Mouse (Mus musculus) 416B (cell line): ENCODE measurements at regions not wholly inside any gene's neighbourhood (a gene's known extent, or its start where the extent isn't known, plus 50 kb on each side); places are given as distances from the start of the nearest gene placed in this dataset.

Experiments
- DNase-seq: peaks from one replicate; pipeline ENCODE4 v3.0.0; 2011; ENCODE audit warnings: low read depth

DNA sequence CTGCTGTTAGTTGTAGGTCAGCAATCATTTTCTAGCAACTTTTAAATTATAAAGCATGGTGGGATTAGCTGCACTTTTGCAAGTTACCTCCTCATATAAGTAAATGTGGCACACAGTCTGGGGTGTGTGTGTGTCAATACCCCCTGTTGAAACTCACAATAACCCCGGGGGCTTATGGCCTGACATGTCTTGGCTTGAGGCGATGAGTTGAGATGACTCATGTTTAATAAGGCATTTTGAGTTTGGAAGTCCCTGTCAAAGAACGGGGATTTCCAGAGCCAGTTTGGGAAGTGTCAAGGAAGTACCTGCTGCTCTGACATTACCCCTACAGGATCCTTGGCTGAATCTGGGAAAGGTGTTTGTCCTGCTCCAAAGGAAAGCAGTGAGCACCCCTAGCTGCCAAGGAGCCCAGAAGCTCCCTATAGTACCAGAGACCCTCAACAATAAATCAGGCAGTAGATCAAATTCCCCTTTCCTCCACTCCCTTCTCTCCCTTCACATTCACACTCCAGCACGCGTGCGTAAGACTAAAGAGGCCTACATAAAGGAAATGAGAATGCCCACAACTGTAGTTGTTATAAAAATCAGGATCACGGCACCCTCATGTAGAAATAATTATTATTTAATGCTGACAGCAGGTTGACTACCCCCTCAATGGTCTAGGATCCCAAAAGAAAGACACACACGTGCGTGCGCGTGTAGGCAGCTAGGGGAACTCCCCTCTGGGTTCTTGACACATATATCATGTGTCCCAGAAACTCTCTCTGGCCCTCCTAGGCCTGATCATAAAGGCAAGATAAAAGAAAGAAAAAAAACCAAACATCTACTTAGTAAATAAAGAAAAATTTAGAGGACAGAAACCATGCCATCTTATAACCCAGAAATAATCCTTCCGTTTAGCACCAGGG is 216.3 kb upstream of the Cdh5 start:
- DNase-seq = no peak

DNA sequence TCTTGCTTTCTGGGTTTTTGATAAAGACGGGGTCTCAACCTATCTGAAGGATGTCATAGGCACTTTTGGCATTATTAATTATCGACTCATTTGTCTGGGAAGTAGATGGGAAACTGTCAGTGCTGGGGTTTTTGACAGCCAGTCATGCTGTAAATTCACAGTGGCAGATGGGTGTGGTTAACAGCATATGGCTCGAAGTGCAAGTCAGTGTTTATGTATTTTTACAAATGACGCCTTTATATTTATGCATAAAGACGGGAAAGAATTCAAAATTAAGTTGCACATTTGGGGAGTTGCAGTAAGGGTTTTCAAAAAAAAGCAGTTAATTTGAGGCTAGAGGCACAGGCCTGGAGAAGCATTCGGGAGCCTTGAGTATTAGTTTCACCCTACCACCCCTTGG is 206.8 kb upstream of the Cdh5 start:
- no peak for DNase-seq

GRCm38 (mm10) chr8:103895132-103895531 is 206.3 kb upstream of the Cdh5 start:
- DNase-seq = no peak

DNA sequence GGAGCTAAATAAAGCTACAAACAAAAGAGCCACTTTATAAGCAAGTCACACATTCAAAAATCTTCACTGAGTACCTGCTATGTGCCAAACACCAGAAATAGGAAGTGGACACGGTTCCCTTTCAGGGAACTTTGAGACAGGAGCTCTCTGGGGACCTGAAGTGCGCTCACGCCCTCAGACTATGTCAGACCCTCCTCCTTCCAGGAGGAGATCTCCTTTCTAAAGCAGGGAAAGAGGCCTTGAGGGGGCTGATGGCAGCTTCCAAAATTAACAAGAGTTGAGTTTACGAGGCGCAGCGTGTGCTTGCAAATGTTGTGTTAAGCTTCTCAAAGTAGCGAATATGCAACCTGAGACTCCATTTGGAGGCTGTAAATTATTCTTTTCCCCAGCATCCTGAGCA is 204.0 kb upstream of the Cdh5 start:
- no peak for DNase-seq

GRCm38 (mm10) chr8:103902516-103902915 is 198.9 kb upstream of the Cdh5 start:
- DNase-seq = no peak

DNA sequence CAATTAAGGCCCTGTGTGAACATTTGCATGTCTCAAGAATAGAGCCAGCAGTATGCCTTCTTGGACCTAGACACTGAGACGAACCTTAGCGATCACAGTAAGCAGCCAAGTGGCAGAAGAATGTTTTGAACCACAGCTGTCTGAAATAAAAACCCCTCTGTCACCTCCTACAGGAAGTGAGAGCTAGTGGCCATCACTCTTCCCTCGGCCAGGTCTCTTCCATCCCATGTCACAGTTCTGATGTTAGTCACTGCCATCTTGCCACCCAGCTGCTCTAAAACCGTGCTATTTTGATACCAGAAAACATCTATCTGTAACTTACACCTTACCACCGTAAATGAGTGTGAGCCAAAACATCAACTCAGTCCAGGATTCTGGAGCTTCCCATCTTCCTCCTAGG is 197.8 kb upstream of the Cdh5 start:
- DNase-seq = no peak

DNA sequence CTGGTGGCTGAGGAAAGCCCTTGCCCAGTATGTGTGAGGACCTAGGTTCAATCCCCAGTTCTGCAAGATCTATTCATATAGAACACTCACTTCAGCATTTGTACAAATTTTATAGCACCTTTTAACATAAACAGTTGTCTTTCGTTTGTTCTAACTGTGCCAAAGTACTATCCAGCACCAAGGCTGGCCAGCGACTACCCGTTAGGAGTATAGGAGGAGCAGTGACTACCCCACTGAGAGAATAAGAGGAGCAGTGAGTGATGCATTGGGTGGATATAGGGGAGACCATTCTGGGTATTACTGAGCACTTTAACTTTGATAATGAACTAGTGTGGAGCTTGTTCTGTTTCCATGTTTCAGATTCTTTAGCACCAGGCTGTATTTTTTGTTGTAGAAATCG is 193.8 kb upstream of the Cdh5 start:
- DNase-seq = no peak

GRCm38 (mm10) chr8:103911287-103912015 is 190.0 kb upstream of the Cdh5 start:
- no peak for DNase-seq

DNA sequence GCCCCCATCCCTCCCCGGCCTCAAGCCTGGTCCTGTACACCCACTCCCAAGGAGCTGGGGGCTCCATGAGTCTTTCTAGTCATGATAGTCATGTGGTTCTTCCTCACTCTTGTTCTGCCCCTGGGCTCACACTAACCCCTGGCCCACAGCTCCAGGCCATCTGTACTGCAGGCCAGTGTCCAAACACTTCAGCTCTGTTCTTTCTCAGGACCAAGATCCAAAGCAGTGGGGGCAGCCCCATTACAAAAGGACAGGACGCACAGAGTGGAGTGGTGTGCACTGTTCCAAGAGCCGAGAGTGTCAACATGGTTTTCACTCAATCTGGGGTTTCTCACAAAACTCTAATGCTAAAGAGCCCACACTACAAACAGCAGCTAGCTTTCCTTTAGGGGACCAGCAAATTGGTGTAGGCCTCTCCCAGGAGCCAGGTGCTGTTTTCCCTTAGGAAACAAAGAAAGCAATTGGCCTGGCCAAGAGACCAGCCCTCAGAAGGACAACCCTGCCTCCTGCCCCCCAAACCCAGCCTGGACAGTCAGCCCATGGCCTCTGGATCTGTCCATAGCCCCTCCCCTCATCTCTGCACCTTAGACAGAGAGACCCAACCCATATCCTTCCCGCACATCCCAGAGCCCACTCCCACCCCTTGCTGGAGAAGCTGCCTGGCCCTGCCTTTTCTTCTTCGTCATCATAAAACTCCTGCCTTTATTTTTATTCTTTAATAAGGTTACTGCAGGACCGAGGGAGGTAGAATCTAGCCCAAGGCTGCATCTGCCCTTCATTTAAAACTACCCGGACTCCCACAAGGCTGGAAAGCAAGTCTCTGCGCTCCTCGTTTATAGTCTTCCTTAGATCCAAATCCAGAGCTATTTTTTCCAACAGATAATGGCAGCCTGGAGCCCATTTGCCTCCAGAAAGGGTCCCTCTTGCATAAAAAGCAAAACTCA is 188.2 kb upstream of the Cdh5 start:
- no peak for DNase-seq

- no peak for DNase-seq
These were observed 187.3 kb upstream of the Cdh5 start for GRCm38 (mm10) chr8:103913927-103914640.

DNA sequence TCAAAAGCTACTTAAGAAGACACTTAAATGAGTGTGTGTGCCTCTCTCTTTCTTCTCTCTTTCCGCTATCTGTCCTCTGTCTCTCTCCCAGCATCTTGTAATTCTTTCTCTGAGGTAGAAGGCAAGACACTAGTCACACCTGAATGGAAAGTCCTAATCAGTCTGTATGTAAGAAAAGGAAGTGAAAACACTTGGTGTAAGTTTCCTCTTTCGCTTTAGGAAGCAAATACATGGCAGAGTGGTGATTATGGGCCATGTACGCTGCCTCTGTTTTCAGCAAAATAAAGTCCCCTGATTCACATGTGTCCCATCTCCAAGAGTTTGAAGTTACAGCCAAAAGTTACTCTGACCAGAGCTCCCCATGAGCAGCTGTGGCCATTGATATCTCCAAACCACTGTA is 182.1 kb upstream of the Cdh5 start:
- no peak for DNase-seq

DNA sequence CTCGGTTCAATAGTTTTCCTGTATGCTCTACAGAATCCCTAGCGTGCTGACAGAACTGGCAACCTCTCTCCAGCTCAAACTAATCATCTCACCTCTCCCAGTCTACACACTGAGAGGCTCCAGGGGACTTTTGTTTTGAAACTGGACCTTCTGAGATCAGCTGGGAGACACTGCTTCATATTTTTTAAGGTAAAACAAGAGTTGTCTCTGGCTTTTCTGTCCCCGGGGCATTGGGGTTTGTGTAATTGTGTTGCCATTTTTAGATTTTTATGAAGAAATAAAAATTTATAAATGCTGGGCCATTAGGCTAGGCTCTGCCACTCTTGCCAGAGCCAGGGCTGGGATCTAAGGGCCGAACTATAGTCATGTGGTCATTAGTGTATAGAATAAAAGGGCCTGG is 179.8 kb upstream of the Cdh5 start:
- DNase-seq = no peak

DNA sequence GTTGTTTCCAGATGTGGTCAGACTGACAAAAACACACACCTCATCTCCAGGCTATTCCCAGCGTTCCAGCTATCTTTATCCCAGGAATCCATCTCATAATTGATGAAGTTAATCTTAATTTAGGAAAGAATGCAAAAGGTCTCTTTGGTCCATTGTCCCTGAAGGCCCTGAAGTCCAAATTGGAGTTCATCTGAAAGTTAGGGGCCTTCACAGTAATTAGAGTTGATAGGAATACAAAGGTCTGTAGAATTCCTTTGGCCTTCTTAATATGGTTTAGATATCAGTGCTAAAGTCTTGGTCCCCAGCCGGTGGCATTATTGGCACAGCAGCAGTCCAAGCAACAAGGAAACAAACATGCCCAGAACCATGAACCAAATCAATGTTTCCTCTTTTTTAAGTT is 178.7 kb upstream of the Cdh5 start:
- DNase-seq = no peak

DNA sequence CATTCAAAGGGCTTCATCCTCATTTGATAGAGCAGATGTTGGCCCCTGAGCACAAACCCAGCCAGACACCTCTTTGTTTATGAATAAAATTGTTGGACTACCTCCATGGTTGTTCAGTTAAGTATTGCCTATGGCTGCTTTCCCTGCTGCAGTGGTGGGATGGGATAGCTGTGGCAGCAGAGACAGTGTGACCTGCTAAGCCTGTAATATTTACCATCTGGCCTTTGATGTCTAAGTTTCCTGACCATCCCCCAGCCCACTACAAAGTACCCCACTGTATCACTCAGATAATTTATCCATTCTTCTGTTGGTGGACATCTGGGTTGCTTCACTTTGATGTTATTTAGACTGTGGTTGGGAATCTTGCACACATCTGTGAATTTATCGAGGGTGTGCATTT is 168.7 kb upstream of the Cdh5 start:
- no peak for DNase-seq

DNA sequence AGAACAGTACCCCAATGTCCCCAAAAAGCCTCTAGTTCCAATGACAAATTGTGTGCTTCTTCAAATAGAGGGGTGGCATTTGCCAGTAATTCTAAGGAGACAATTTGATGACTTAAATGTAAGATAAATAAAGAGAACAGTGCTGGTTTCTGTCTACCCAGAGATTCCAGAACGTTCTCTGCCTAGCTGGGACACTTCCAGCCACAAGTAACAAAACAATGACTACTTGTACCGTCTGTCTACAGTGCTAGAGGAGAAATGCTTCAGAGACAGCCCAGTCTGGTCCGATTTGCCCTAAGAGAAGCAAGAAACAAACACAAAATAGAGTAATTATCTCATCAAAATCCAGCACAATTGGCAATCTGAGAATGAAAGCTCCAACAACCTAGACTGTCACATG is 164.9 kb upstream of the Cdh5 start:
- no peak for DNase-seq

DNA sequence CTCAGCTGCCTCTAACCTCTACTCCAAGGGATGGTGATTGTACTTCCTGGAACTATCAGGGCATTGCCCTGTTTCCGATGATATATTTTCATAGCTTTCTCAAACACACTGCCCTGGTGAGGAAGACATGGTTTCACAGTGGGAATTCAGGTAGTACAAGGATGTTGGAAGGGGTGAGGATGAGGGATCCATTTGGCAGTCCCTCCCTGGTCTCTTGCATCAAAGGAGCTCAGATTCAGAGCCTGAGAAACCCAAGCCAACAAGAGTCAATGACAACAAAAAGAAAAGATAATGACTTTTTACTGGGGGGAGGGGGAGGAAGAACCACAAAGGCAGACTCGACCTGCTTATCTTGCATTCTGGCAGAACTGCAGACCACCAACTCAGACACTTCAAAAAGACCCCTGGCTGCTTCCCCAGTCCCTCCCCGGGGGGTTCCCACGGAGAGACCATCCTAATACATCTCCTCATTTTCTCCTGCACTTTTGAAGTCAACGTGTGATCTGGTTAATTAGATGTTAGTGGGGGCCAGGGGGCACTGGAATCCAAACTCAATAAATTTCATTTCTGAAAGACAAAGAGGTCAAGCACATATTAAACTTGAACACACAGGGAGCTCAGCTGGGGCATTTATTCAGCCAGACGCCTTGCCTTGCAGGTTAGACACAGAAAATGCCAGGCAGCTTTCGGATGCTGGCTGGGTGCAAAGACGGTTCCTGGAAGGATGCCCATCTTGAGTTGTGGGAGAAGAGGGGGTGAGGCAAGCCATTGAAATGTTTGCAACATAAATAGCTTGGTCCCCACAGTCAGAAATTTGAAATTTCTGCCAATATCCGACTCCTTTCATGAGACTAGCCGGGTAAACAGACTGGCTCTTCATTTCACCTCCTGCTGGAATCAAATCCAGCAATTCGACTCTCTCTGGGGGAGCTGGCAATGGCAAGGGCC is 162.9 kb upstream of the Cdh5 start:
- DNase-seq = no peak

- no peak for DNase-seq
These were observed 160.4 kb upstream of the Cdh5 start for GRCm38 (mm10) chr8:103940958-103941532.

DNA sequence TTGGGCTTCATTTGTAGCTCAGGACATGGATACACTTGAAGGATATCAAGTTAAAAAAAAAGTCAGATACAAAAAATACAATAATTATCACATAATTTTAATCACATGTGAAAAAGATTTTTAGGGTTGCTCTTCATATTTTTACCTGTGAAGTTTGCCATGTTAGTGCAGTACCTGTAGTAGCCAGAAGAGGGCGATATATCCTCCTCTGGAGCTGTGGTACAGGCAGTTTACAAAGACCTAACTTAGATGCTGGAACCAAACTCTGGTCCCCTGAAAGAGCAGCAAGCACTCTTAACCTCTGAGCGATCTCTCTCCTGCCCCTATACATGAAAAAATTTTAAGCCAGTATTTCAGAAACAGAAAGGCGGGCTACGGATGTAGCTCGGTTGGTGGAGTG is 153.0 kb upstream of the Cdh5 start:
- DNase-seq = peak; percentile 4

- no peak for DNase-seq
These were observed 151.0 kb upstream of the Cdh5 start for GRCm38 (mm10) chr8:103950460-103950859.

DNA sequence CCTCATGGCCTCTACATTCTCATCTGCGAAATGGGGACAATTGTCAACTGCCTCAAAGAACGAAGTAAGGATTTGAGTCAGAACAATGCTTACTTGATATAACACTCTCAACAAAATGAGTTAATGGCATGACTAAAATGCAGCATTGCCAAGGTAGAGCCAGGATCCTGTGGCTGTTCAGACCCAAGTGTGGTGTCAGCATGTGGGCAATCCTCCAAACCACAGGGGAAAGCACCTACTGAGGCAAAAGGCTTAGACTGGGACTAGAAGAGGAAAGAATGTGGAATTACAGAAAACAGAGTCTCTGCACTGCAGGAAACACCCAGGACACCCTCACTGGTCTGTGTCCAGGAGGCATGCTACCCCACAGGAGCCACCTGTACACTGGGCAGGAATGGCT is 147.8 kb upstream of the Cdh5 start:
- DNase-seq = no peak
